Mouse (Mus musculus) olfactory bulb, adult 2 months (tissue): ENCODE measurements around the gene Tmem235. TPM values are rescaled to one million over a fixed set of nuclear protein-coding genes. Genes with fewer than 3 reads are reported as not detected.
A peak's percentile ranks its signal among the peaks of the same experiment; 100 is the strongest.

Experiments
- H3K27ac ChIP-seq: fragments of 200-500 bp; 2 replicates; pipeline ENCODE4 v1.5.1; 2012; ENCODE audit warnings: low read depth, low read length; ENCODE audit not compliant: insufficient read depth
- H3K4me1 ChIP-seq: fragments of 200-500 bp; 2 replicates; pipeline ENCODE4 v1.6.1; 2012; ENCODE audit warnings: low read length; ENCODE audit not compliant: control insufficient read depth, insufficient read depth
- H3K4me3 ChIP-seq: fragments of 200-500 bp; 2 replicates; pipeline ENCODE4 v1.5.1; 2012; ENCODE audit warnings: mild to moderate bottlenecking, low read depth, low read length, moderate library complexity; ENCODE audit not compliant: insufficient read depth
- CTCF ChIP-seq: fragments of 200-500 bp; IDR thresholded peaks from 2 replicates; pipeline ENCODE4 v1.5.1; 2012; ENCODE audit warnings: low read depth, mild to moderate bottlenecking, low read length, moderate library complexity; ENCODE audit not compliant: insufficient read depth
- POLR2A ChIP-seq: fragments of 200-500 bp; IDR thresholded peaks from 2 replicates; pipeline ENCODE4 v1.6.1; 2012; ENCODE audit warnings: mild to moderate bottlenecking, low read depth, low read length, moderate library complexity; ENCODE audit not compliant: insufficient read depth
- WGBS: fragments of 180-500 bp; shearing (Covaris S2); methylation state at CpG from one replicate; pipeline ENCODE4 v1.1.7; 2018; 5-methylcytosine and 5-hydroxymethylcytosine counted together
- polyA plus RNA-seq: library from polyadenylated mRNA; stranded (reverse); fragments of >200 nt; gene quantifications from 2 replicates; pipeline ENCODE4 v1.2.4, GENCODE M21; 2012; ENCODE audit warnings: low replicate concordance; ENCODE audit not compliant: missing spikeins, insufficient read depth, insufficient read length

Tmem235 gene
- polyA plus RNA-seq, 1 experiment = not detected

DNA sequence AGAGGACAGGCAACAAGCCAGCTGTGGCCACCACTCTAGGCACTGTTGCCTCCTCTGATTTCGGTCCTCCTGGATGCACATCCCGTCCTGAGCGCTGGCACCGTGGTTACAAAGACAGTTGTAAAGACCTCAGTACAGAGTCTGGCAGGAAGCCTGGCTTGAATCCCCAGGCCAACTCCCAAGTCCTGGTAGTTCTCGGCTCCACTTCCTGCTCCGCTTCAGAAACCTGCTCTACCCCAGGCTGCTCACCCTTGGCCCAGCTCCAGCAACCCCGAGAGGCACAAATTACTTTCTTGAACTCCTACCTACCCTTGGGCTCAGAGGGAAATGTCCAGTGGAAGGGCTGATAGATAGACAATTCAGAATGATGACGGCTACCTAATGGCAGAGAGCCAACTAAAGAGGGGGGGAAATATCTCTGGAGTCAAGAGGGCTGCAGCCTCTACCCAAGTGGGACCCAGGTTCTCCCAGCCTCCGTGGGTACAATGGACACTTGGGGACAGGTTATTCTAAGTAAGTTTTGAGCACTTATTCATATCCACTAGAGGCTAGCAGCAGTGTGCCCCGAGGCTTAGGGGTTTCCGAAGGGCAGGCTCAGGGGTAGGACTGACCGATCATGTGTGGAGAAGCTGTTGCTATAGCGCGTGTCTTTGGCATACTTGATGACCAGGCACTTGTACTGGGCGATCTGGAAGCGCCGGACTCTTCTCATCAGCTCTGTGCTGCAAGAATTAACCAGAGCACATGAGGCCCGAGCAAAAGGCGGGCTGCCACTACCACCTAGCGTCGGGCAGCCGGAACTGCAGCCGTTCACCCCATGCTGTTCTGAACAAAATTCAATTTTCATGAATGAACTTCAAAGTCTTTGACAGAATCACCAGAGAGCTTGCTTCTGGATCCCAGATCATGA, 36.2 kb upstream of the Tmem235 start:
- TF ChIP-seq CTCF (peak; percentile 95), POLR2A (no peak)
- Histone ChIP-seq H3K4me1 (peaks cover 16% of the 10 kb centered on the region), H3K27ac (no peak overlapping the region), H3K4me3 (no peak overlapping the region)
- 9% methylated on average over 23 of the region's 23 CpGs for WGBS

DNA sequence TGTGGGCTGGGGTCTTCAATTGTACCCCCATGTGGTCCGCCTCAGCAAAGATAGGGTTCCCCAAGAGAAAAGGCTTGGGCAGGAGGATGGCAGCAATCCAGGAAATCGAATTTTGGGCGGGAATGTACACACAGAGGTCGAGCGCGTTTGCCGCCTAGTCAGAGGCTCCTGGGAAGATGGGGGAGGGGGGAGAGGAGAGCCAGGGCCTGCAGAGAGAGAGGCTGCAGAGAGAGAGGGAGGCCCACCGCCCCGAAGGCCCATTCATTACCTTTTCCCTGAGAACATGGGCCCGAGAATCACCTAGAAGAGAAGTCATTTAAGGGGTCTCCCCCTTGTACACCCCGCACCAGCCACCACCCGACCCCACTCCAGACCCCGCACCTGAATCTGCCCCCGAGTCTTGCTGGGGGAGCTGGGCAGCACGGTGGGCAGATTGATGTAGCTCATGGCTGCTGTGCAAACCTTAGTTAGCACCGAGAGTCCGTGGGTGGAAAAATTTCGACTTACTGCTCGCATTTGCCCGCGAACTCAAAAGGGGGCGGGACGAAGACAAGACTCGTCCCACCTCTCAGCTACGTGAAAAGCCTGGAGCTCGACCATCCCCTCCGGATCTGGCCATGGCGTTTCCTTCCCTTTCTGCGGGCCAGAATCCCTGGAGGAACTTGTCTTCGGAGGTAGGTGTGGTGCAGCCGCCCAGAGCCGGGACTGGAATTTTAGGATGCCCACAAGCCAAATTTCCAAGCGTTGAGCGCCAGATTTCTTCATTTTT, 35.0 kb upstream of the Tmem235 start, which contains the start of the genes Afmid and Tk1:
Afmid (plus strand) TSS at position 592 of the 769 bp plus-strand sequence.
Tk1 (minus strand) TSS at position 760 of the 769 bp plus-strand sequence.
- Histone ChIP-seq H3K4me3 (peak within 1 kb of the TSS; percentile 12), H3K4me1 (peaks cover 15% of the 10 kb centered on the region), H3K27ac (no peak within 1 kb of the TSS)
- WGBS = 2% methylated on average over 34 of the region's 34 CpGs
- TF ChIP-seq CTCF (no peak), POLR2A (no peak)

DNA sequence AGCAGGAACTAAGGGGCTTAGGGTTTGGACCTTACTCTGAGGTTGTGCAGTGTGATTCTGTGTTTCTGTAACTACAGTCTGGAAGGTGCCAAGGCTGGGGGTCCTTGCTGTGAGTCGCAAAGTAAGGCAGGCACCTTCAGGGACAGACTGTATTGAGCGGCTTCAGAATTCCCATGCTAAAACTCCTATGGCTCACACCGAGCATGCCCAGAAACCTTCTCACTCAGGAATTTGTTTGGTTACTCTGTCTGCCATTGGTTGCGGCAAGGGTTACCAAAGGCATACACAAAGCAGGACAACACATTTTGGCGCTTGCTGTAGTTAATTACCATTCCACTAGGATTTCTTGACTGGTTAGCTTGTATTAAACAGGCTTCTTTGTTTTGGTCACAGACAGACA, 34.4 kb upstream of the Tmem235 start:
- Histone ChIP-seq H3K4me1 (peaks cover 15% of the 10 kb centered on the region), H3K4me3 (no peak overlapping the region; the same call in 1 of the 2 replicates), H3K27ac (no peak overlapping the region)
- WGBS = 20% methylated on average over 5 of the region's 5 CpGs
- TF ChIP-seq POLR2A = no peak
- no peak for TF ChIP-seq CTCF

DNA sequence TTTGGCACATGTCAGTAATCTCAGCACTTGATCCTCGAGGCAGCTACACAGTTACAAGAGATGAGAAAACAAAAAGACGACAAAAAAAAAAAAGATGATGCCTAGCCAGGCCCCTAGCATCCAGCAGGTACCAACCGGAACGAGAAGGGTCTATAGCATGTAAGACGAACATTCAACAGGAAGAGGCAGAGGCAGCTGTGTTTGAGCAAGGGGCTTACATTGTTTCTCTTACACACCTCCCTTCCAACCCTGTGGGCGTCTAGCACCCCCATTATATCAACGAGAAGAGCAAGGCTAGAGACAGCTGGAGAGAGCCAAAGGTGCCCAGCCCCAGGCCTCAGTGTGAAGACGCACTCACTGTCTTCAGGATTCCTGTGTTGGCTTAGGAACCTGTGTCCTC, 33.6 kb upstream of the Tmem235 start:
- Histone ChIP-seq H3K4me1 (peaks cover 15% of the 10 kb centered on the region), H3K27ac (no peak overlapping the region), H3K4me3 (no peak overlapping the region)
- no peak for TF ChIP-seq POLR2A
- no peak for TF ChIP-seq CTCF
- 70% methylated on average over 8 of the region's 8 CpGs for WGBS

DNA sequence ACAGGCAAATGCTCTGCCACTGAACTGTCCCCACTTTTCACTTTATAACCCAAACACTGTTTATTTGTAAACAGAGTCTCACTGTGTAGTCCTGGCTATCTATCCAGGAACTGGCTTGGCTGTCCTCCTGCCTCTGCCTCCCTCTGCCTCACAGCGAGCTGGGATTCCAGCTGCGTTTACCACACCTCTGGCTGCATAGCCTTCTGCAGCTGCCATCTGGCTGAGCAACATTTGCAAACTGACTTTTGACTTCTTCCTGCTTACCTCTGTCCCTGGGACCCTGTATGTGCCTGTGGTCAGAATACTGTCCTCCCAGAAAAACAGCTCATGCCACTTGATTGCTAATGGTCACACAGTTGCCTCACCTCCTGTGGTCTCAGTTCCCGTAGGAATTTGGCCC, 33.2 kb upstream of the Tmem235 start:
- no peak overlapping the region for H3K27ac ChIP-seq
- H3K4me3 ChIP-seq = no peak overlapping the region
- TF ChIP-seq CTCF (no peak), POLR2A (no peak)
- 74% methylated on average over 3 of the region's 3 CpGs for WGBS
- peaks cover 18% of the 10 kb centered on the region for H3K4me1 ChIP-seq

DNA sequence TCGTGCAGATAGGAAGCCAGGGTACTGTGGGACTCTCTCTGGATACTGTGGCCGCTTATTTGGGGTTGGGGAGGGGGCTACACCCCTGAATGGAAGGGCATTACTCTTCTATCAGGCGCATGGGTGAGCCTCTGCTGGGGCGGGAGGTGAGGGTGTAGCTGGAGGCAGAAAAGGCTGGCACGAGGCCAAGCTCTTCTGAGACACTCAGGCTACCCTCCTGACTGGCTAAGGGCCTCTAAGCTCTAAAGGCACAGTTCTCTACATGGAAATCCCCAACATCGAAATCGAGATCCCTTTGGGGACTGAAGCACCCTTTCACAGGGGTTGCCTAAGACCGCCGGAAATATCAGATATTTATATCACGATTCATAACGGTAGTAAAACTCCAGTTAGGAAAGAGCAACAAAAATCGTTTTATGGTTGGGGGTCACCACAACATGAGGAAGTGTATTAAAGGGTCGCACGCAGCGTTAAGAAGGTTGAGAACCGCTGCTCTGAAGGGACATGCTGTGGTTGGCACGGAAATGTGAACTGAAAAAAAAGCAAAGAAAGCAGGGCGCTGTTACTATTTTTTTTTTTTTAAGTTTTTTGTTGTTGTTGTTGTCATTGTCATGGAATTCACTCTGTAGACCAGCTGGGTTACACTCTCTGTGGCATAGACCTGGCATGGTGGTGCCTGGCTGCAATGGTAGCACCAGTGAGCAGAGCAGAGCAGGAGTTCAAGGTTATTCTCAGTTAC, 32.2 kb upstream of the Tmem235 start:
- TF ChIP-seq POLR2A (no peak), CTCF (no peak)
- peaks cover 18% of the 10 kb centered on the region for H3K4me1 ChIP-seq
- no peak overlapping the region for H3K27ac ChIP-seq
- no peak overlapping the region for H3K4me3 ChIP-seq
- 76% methylated on average over 18 of the region's 18 CpGs for WGBS

DNA sequence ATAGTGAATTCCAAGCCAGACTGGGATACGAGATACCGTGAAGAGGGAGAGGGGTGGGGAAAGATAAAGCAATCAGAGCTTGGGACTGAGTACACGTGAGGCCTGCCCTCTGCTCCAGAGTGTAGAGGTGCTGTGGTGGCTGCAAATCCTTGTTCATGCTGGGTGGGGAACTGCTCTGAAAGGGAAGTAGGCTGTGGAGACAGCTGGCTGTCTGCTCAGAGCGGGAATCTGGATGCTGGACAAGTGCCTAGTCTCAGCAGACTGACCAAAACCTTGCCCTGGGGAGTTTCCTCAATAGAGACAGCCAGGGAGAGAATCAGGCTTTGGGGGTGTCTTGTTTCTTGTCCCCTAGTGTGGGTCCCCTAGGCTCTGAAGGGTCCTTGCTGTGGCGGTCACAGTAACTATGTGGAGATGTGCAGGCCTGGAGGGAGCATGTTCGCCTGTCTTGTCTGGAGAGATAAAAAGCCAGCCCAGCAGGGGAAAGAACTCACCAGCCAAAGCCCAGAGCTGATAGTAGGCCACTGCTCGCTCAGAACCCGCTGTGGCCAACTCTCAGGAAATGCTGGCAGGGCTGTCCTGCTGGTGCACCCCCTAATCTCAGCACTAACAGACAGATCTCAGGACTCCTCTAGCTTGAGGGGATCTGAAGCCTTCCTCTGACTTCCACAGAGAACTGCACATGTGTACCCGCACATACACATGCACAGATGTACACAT, 31.5 kb upstream of the Tmem235 start:
- H3K27ac ChIP-seq = no peak overlapping the region
- 79% methylated on average over 9 of the region's 9 CpGs for WGBS
- peaks cover 18% of the 10 kb centered on the region for H3K4me1 ChIP-seq
- TF ChIP-seq POLR2A (no peak), CTCF (no peak)
- no peak overlapping the region for H3K4me3 ChIP-seq

DNA sequence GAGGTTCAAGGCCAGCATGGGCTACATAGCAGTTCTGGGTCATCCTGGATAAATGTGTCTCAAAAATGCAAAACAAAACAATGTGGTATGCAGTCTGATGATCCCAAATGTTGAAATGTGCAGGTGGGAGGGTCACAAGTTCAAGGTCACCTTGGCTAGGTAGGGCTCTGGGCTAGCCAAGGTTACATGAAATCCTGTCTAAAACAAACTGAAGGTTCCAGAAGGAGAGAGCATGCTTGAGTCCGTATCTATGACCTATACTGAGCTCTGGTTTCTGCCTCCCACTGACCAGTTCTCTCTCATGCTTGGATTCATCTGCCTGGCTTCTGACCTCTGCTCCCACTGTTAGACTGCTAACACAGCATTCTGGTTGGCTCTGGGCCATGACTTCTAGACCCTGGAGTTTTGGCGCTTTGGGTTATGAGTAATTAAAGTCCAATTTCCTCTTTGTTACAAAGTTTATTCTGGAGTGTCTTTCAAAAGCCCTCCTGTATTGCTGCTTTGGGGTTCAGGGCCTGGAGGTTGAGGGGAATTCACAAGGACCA, 30.8 kb upstream of the Tmem235 start:
- Histone ChIP-seq H3K4me1 (peaks cover 16% of the 10 kb centered on the region), H3K4me3 (no peak overlapping the region), H3K27ac (no peak overlapping the region)
- TF ChIP-seq POLR2A = no peak
- no peak for TF ChIP-seq CTCF
- 81% methylated on average over 2 of the region's 2 CpGs for WGBS
